Mouse (Mus musculus): ENCODE results near the gene Ncapd2.

- no peak for TF ChIP-seq GATA1 (IDR thresholded peaks at IDR 0.05; ENCODE audit: borderline replicate concordance, low read length)
- no peak for TF ChIP-seq FLI1 (IDR thresholded peaks at IDR 0.05; ENCODE audit: low read length)
Observed at GRCm38 (mm10) chr6:125217899-125218298, 26.4 kb upstream of the Ncapd2 start.

Data from megakaryocyte, embryonic 14.5 days (primary cell).